Mouse (Mus musculus): ENCODE measurements around the gene Olfr419.

GRCm38 (mm10) chr1:174244621-174245020 lies 7.2 kb downstream of the Olfr419 start:
- TF ChIP-seq CTCF (IDR thresholded peaks at IDR 0.05; ENCODE audit: borderline replicate concordance, control insufficient read depth, extremely low read depth, insufficient read depth, low read length, poor library complexity) (no peak), POLR2A (IDR thresholded peaks at IDR 0.05; ENCODE audit: control insufficient read depth, extremely low read depth, insufficient read depth, low read length, poor library complexity) (no peak)
